Mouse (Mus musculus) right cerebral cortex, postnatal 4 days (tissue): ENCODE results near the gene Mrps23.

Experiments
- DNase-seq: peaks from one replicate; pipeline ENCODE4 v3.0.0-alpha.2; 2022

Mrps23 gene

GRCm38 (mm10) chr11:88213757-88214156 lies 9.6 kb downstream of the Mrps23 start:
- no peak for DNase-seq

- peak; percentile 32 for DNase-seq
Measured at GRCm38 (mm10) chr11:88214881-88215831, 11.0 kb downstream of the Mrps23 start.

- DNase-seq: peak; percentile 77
Measured at GRCm38 (mm10) chr11:88216231-88216685, 12.1 kb downstream of the Mrps23 start.

- DNase-seq: no peak
Measured at GRCm38 (mm10) chr11:88218155-88218554, 14.0 kb downstream of the Mrps23 start.

- no peak for DNase-seq
Measured at GRCm38 (mm10) chr11:88218586-88218985, 14.4 kb downstream of the Mrps23 start.

- no peak for DNase-seq
Measured at GRCm38 (mm10) chr11:88221929-88222475, 17.8 kb downstream of the Mrps23 start.

GRCm38 (mm10) chr11:88227001-88227957 lies 23.1 kb downstream of the Mrps23 start:
- no peak for DNase-seq

GRCm38 (mm10) chr11:88231213-88231790 lies 27.1 kb downstream of the Mrps23 start:
- no peak for DNase-seq

- DNase-seq: no peak
Measured at GRCm38 (mm10) chr11:88233528-88234427, 29.6 kb downstream of the Mrps23 start.

- no peak for DNase-seq
Measured at GRCm38 (mm10) chr11:88234789-88235188, 30.6 kb downstream of the Mrps23 start.

- no peak for DNase-seq
Measured at GRCm38 (mm10) chr11:88235221-88236203, 31.3 kb downstream of the Mrps23 start.

- no peak for DNase-seq
Measured at GRCm38 (mm10) chr11:88240275-88240674, 36.1 kb downstream of the Mrps23 start.

- no peak for DNase-seq
Measured at GRCm38 (mm10) chr11:88240736-88241353, 36.7 kb downstream of the Mrps23 start.

- DNase-seq: no peak
Measured at GRCm38 (mm10) chr11:88241468-88242301, 37.5 kb downstream of the Mrps23 start.

- peak; percentile 52 for DNase-seq
Measured at GRCm38 (mm10) chr11:88245581-88246170, 41.5 kb downstream of the Mrps23 start.

- no peak for DNase-seq
Measured at GRCm38 (mm10) chr11:88248636-88249035, 44.4 kb downstream of the Mrps23 start.

GRCm38 (mm10) chr11:88250568-88250967 lies 46.4 kb downstream of the Mrps23 start:
- DNase-seq: no peak

- no peak for DNase-seq
Measured at GRCm38 (mm10) chr11:88251295-88251694, 47.1 kb downstream of the Mrps23 start.
